Mouse (Mus musculus) kidney, embryonic 15.5 days (tissue): ENCODE measurements around the gene Cnp. TPM values are rescaled to one million over a fixed set of nuclear protein-coding genes. Genes with fewer than 3 reads are reported as not detected.
A peak's percentile ranks its signal among the peaks of the same experiment; 100 is the strongest.

Source experiments
- ATAC-seq: fragments of 200-750 bp; cut with Nextera tagmentation; replicated peaks from 2 replicates; pipeline ENCODE4 v1.8.0; 2017; ENCODE audit warnings: moderate TSS enrichment; ENCODE audit not compliant: low FRiP score
- H3K27ac ChIP-seq: fragments of 300-500 bp; sonication (generic); 2 replicates; pipeline ENCODE4 v1.5.1; 2015; ENCODE audit warnings: mild to moderate bottlenecking, inconsistent platforms
- H3K27me3 ChIP-seq: fragments of 300-500 bp; sonication (generic); 2 replicates; pipeline ENCODE4 v1.6.1; 2015; ENCODE audit warnings: inconsistent platforms
- H3K36me3 ChIP-seq: fragments of 300-500 bp; sonication (generic); 2 replicates; pipeline ENCODE4 v1.6.1; 2015; ENCODE audit warnings: inconsistent platforms
- H3K4me1 ChIP-seq: fragments of 300-500 bp; sonication (generic); 2 replicates; pipeline ENCODE4 v1.6.1; 2015; ENCODE audit warnings: inconsistent platforms
- H3K4me2 ChIP-seq: fragments of 300-500 bp; sonication (generic); 2 replicates; pipeline ENCODE4 v1.6.1; 2015; ENCODE audit warnings: moderate library complexity, mild to moderate bottlenecking, inconsistent platforms
- H3K4me3 ChIP-seq: fragments of 300-500 bp; sonication (generic); replicated peaks from 2 replicates; pipeline ENCODE4 v1.5.1; 2015; ENCODE audit warnings: mild to moderate bottlenecking, inconsistent platforms
- H3K9ac ChIP-seq: fragments of 300-500 bp; sonication (generic); 2 replicates; pipeline ENCODE4 v1.6.1; 2015; ENCODE audit warnings: mild to moderate bottlenecking, inconsistent platforms
- H3K9me3 ChIP-seq: fragments of 300-500 bp; sonication (generic); replicated peaks from 2 replicates; pipeline ENCODE4 v1.6.1; 2016; ENCODE audit warnings: inconsistent platforms
- WGBS: fragments of 180-500 bp; shearing (Covaris S2); methylation state at CpG from one replicate; pipeline ENCODE4 v1.1.7; 2015; ENCODE audit warnings: mixed read lengths; 5-methylcytosine and 5-hydroxymethylcytosine counted together
- polyA plus RNA-seq: library from polyadenylated mRNA; unstranded; fragments of >200 nt; fragmentation: Nextera tagmentation; extraction: Ambion mirVana; gene quantifications from 2 replicates; pipeline ENCODE4 v1.2.1, GENCODE M21; 2015

Cnp gene
- polyA plus RNA-seq, 1 experiment from 2014 or later, result 29.6 TPM

DNA sequence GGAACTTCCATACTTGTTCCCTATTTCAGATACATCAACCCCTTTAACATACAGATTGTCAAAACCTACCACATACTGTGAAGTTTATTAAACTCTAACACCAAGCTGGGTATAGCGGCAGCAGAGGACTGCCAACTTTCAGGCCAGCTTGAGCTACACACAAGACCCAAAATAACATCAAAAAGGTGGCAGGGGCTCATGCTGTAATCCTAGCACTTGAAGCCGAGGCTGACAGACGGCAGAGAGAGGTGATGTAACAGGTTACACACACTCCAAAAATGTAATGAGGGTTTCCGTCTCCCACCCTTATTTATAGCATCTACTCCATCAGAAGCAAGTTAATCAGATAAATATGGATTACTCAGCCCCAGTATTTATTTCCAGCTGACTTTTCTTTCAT, 20.8 kb downstream of the Cnp start:
- Histone ChIP-seq H3K36me3 (peaks cover 99% of the 10 kb centered on the region), H3K4me1 (no peaks in the 10 kb centered on the region), H3K9ac (no peak overlapping the region), H3K4me2 (no peak overlapping the region), H3K9me3 (no peaks in the 10 kb centered on the region), H3K27me3 (no peaks in the 10 kb centered on the region), H3K27ac (no peak overlapping the region), H3K4me3 (no peak overlapping the region)
- no peak for ATAC-seq
- WGBS, result 80% methylated on average over 4 of the region's 4 CpGs

DNA sequence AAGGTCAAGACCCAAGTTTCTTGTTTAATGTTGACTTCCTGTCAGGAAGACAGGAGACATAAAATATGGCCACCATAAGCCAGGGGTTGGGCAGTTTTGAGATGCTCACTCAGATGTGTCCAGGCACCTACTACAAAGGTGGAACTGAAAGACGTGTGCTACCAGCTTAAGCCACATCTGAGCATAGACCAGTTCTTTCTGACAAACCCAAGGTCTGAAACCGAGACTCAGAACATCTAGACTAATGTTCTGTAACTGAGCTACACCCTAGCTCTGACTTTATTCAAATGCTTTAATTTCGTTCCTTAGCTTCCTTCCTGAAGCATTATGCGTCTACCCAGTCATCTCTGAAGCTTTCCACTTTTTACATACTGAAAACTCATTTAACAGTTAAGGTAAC, 23.4 kb downstream of the Cnp start:
- no peak for ATAC-seq
- no peaks in the 10 kb centered on the region for H3K4me1 ChIP-seq

DNA sequence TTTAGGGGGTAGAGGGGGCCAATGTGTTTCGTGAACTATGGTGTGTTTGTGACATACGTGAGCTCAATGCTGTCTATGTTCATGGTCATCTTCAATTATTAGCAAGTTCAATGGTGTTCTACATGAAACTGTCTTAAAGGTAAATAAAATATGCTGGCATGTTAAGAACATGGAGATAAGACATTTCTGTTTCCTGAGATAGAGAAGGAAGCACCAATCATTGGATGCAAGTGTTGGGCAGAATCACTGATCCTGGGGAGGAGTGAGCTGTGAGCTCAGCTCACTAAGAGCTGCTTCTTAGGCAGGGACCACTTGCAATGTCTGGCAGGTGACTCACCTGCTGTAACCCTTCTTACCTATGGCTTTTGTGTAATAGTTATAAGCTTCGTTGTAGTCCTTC, 26.7 kb downstream of the Cnp start:
- 94% methylated on average over 3 of the region's 3 CpGs for WGBS
- Histone ChIP-seq H3K9me3 (no peaks in the 10 kb centered on the region), H3K4me1 (peaks cover 8% of the 10 kb centered on the region), H3K4me2 (no peak overlapping the region), H3K9ac (no peak overlapping the region), H3K27me3 (no peaks in the 10 kb centered on the region), H3K27ac (no peak overlapping the region), H3K36me3 (peaks cover 65% of the 10 kb centered on the region), H3K4me3 (no peak overlapping the region)
- no peak for ATAC-seq

More for the DNA sequence above, 23.4 kb downstream of the Cnp start:
- Histone ChIP-seq H3K9me3 (no peaks in the 10 kb centered on the region), H3K4me2 (no peak overlapping the region), H3K9ac (no peak overlapping the region), H3K36me3 (peaks cover 97% of the 10 kb centered on the region), H3K4me3 (no peak overlapping the region), H3K27me3 (no peaks in the 10 kb centered on the region), H3K27ac (no peak overlapping the region)
- WGBS, result 51% methylated on average over 4 of the region's 4 CpGs

DNA sequence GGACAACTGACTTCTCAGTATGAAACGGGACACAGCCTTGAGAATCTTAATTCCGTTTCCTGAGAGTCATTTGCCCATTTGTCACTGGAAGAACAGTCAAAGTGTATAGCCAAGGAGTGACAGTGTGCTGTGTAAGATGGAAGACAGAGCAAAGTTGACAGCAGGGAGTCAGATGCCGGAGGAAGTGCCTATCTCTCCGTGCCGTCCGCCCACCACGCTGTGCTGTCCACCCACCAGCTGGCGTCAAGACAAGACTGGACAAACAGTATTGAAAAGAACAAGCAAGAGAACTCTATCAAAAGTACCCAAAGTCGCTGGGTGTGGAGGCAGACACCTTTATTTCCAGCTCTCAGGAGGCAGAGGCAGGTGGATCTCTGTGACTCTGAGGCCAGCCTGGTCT, 28.5 kb downstream of the Cnp start:
- no peak for ATAC-seq
- H3K36me3 ChIP-seq, result peaks cover 56% of the 10 kb centered on the region

DNA sequence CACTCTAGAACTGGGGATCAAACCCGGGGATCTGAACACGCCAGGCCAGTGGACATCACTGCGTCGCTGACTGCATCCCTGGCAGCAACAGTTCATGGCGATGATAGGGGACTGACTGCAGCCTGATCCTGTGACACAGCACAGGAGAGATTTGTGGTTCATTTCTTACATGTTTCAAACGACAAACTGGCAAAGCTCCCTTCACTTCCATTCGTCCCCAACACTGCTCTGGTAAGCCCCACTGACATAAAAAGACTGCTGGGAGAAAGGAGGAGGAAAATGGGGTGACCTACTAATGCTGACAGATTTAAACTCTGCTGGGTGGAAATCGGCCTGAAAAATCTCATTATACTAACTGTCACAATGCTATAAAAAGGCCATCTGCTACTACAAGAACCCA, 29.1 kb downstream of the Cnp start:
- H3K36me3 ChIP-seq, result peaks cover 55% of the 10 kb centered on the region
- H3K9ac ChIP-seq, result no peak overlapping the region
- H3K9me3 ChIP-seq, result no peaks in the 10 kb centered on the region
- no peak overlapping the region for H3K4me3 ChIP-seq
- H3K4me2 ChIP-seq, result no peak overlapping the region
- ATAC-seq, result no peak
- whole genome bisulfite sequencing, result 72% methylated on average over 8 of the region's 8 CpGs
- H3K27ac ChIP-seq, result peak overlapping the region; percentile 59; the same call in 1 of the 2 replicates
- peaks cover 8% of the 10 kb centered on the region for H3K4me1 ChIP-seq
- H3K27me3 ChIP-seq, result no peaks in the 10 kb centered on the region

More for the DNA sequence above, 28.5 kb downstream of the Cnp start:
- Histone ChIP-seq H3K27ac (no peak overlapping the region), H3K4me2 (no peak overlapping the region), H3K9me3 (no peaks in the 10 kb centered on the region), H3K27me3 (no peaks in the 10 kb centered on the region), H3K9ac (no peak overlapping the region), H3K4me3 (no peak overlapping the region), H3K4me1 (peaks cover 8% of the 10 kb centered on the region)
- 91% methylated on average over 9 of the region's 9 CpGs for WGBS

DNA sequence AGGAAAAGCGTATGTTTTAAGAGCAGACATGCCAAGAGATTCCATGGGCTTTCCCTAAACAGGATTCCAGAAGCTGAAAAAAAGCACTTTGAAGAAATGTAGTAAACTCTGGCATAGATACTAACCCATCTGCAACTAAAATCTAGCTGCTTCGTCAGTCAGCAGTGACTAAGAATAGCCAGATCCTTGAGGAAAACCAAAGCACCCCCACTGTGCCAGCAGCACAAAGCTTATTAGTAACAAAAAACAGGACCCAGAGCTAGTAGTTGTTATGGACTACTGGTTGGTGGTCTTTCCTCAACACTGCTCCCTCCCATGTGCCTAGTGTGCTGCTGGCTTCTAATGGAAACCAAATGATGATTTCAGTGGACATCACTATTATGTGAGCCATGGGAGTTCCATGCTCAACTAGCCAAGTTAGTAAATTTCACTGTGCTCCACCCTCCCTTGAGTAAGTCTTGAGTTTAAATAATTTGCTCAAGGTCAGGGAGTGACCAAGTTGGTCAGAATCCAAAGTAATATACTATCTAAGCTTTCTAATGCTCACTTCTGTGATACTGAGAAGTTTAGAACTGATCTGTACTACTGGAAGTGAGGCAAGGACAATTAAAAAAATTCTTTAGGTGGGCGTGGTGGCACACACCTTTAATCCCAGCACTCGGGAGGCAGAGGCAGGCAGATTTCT, 29.8 kb downstream of the Cnp start:
- Histone ChIP-seq H3K9me3 (no peaks in the 10 kb centered on the region), H3K36me3 (peaks cover 48% of the 10 kb centered on the region), H3K4me3 (no peak overlapping the region), H3K4me1 (peaks cover 10% of the 10 kb centered on the region), H3K27ac (peak overlapping the region; percentile 59; the same call in 1 of the 2 replicates), H3K27me3 (no peaks in the 10 kb centered on the region), H3K9ac (no peak overlapping the region), H3K4me2 (no peak overlapping the region)
- WGBS, result 79% methylated on average over 4 of the region's 4 CpGs
- ATAC-seq, result no peak

DNA sequence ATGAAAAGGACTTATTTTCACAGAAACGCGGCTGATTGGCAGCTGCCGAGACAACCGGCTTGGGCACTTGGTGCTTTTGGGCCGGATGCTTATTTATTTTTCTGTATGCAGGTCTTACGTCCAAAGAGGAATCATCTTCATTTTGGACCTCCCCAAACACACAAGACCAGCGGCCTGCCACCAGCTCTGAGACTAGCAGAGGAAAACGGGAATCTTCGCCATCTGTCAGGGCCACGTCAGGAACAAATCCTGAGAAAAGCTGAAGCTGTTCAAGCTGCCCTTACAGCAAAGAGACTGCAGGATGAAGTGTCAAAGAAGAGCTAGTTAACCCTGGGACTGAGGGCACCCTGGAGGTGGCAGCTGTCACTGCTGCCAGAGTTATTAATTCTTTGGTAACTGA, 30.7 kb downstream of the Cnp start:
- H3K9me3 ChIP-seq, result no peaks in the 10 kb centered on the region
- no peak for ATAC-seq
- no peak overlapping the region for H3K9ac ChIP-seq
- 89% methylated on average over 10 of the region's 10 CpGs for WGBS
- H3K36me3 ChIP-seq, result peaks cover 41% of the 10 kb centered on the region
- H3K4me2 ChIP-seq, result no peak overlapping the region
- H3K27me3 ChIP-seq, result no peaks in the 10 kb centered on the region
- no peak overlapping the region for H3K4me3 ChIP-seq
- H3K4me1 ChIP-seq, result peaks cover 19% of the 10 kb centered on the region
- H3K27ac ChIP-seq, result no peak overlapping the region

DNA sequence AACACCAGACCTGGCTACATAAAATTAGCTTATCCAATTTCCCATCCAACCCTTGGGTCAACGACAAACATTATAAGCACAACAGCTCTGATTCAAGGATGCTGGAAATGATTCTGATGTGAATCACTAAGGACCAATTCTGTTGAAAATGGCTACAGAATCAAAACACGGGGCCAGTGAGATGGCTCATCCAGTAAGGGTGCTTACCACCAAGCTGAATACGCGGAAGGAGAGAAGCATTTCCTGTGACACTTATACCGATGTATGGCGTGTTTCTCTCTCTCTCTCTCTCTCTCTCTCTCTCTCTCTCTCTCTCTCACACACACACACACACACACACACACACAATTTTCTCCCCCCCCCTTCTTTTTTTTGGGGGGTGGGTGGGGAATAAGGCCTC, 32.4 kb downstream of the Cnp start:
- no peak overlapping the region for H3K4me3 ChIP-seq
- H3K4me1 ChIP-seq, result peaks cover 22% of the 10 kb centered on the region
- no peaks in the 10 kb centered on the region for H3K27me3 ChIP-seq
- no peak overlapping the region for H3K9ac ChIP-seq
- ATAC-seq, result no peak
- H3K4me2 ChIP-seq, result no peak overlapping the region
- H3K36me3 ChIP-seq, result peaks cover 35% of the 10 kb centered on the region
- WGBS, result 95% methylated on average over 6 of the region's 6 CpGs
- H3K9me3 ChIP-seq, result no peaks in the 10 kb centered on the region
- H3K27ac ChIP-seq, result no peak overlapping the region

DNA sequence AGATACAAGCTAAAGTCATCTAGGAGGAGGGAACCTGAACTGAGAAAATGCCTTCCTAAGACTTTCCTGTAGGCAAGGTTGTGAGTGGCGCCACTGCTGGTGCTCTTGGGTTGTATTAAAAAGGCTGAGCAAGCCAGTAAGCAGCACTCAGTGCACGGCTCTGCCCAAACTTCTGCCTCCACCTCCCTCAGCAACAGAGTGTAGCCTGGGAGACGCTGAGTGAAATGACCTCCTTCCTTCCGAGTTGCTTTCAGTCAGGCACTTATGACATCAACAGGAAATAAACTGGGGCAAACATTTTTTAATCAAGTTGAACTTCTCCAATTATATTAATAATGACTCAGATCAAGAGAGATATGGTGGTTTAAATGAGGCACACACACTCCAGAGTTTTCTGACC, 34.1 kb downstream of the Cnp start:
- H3K4me2 ChIP-seq, result no peak overlapping the region
- no peak for ATAC-seq
- peaks cover 20% of the 10 kb centered on the region for H3K4me1 ChIP-seq
- H3K9ac ChIP-seq, result no peak overlapping the region
- WGBS, result 59% methylated on average over 4 of the region's 4 CpGs
- no peaks in the 10 kb centered on the region for H3K9me3 ChIP-seq
- no peak overlapping the region for H3K27ac ChIP-seq
- no peaks in the 10 kb centered on the region for H3K27me3 ChIP-seq
- H3K36me3 ChIP-seq, result peaks cover 29% of the 10 kb centered on the region
- no peak overlapping the region for H3K4me3 ChIP-seq

DNA sequence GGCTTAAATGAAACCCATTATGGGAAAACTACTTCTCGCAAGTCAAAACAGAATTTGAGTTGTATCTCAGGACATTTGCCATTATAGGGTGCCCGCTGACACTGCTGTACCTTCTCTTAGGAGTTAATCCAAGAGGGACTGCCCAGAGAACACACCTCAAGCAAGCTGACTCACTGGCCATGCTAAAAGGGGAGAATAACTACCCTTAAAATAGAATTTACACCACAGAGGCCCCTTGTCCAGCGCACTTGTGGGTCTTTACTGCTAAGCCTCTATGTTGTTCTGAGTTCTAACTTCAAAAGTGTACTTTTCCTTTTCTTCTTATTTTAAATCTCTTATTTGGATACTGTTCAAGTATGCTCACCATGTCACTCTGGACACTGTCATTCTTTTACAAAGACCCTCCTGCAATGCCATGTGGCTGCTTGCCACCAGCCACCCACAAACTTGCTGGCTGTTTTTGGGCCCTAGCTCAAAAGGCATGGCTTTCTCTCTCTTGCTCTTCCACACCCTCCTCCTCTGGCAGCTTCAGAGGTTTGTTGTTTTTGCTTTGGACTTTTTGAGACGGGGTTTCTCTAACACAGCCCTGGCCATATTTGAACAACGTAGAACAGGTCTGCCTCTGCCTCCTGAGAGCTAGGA, 34.8 kb downstream of the Cnp start:
- Histone ChIP-seq H3K27me3 (no peaks in the 10 kb centered on the region), H3K4me1 (peaks cover 14% of the 10 kb centered on the region), H3K4me3 (no peak overlapping the region), H3K4me2 (no peak overlapping the region), H3K36me3 (peaks cover 29% of the 10 kb centered on the region), H3K27ac (no peak overlapping the region; the same call in 1 of the 2 replicates), H3K9ac (no peak overlapping the region), H3K9me3 (no peaks in the 10 kb centered on the region)
- 80% methylated on average over 5 of the region's 5 CpGs for WGBS
- ATAC-seq, result no peak

DNA sequence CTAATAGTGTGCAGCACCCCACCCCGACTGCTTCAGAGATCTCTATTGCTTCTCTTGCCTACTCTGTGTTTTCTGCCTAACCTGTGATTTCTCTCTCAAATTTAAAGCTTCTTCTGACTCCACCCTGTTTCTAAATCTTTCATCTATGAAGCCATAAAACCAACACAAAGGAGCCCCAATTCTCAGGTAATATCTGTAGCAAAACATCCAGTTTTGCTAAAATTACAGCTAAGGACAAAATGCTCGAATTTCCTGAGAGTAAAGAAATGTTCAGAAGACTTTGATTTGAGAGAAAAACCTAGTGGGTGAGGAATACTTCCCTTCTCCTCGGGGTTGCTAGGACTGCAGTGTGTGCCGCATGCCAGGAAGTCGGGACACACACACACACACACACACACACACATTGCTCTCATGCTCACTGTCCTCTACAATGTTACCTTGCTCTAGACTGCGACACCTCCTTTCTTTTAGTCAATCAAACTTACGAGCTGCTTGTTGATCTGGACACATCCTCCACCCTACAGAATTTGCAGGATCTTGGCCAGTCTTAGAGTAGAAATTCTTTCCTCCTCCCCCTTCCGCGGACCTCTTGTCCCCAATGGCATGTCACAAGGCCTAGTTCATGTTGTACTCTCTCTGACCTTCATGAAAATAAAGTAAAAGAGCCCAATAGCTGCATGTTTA, 35.4 kb downstream of the Cnp start:
- no peak overlapping the region for H3K9ac ChIP-seq
- H3K4me2 ChIP-seq, result no peak overlapping the region
- no peaks in the 10 kb centered on the region for H3K9me3 ChIP-seq
- H3K4me3 ChIP-seq, result no peak overlapping the region
- H3K4me1 ChIP-seq, result peaks cover 14% of the 10 kb centered on the region
- H3K36me3 ChIP-seq, result peaks cover 29% of the 10 kb centered on the region
- no peak for ATAC-seq
- no peak overlapping the region for H3K27ac ChIP-seq
- no peaks in the 10 kb centered on the region for H3K27me3 ChIP-seq
- 70% methylated on average over 9 of the region's 9 CpGs for WGBS

DNA sequence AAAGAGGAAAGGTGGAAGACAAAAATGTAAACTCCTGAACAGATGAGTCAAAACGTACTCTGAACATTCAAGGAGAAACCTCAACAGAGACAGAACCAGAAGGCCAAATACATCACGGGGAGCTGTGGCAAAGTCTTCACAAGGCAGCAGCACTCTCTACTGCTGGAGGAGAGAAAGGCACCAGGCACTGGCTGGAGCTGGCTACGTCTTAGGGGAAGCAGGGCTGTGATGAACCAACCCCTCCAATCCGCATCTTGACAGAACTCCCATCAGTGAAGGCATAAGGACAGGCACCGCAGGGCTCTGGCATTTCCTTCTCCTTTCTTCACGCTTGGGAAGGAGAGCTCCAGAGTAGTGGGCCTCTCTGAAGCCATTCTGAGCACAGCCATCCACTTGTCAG, 36.9 kb downstream of the Cnp start:
- no peak for ATAC-seq
- Histone ChIP-seq H3K27me3 (no peaks in the 10 kb centered on the region), H3K4me1 (peaks cover 17% of the 10 kb centered on the region), H3K9ac (no peak overlapping the region), H3K4me3 (no peak overlapping the region), H3K36me3 (peaks cover 36% of the 10 kb centered on the region), H3K9me3 (no peaks in the 10 kb centered on the region), H3K4me2 (no peak overlapping the region), H3K27ac (no peak overlapping the region)
- WGBS, result 92% methylated on average over 6 of the region's 6 CpGs
